Mouse (Mus musculus): ENCODE measurements around the gene Gbx2.

Gbx2 gene

DNA sequence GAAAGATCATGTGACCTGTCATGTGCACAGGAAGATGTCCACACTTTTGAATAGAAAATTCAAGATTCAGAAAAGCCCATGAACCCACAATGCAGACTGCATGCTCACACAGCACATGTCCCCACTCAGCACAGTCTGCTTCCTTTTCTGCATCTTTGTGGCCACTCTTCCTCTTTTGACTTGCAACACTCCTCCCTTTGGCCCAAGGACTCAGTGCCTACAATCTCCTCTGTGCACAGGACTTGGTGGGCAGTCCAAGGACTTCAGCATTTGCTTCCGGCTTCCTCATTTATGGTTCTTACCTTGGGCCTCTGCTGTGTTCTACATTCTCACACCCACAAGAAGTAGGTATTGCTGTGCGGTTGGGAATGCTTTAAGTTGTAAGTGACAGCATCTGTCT, 28.7 kb downstream of the Gbx2 start:
- no peak for DNase-seq

DNA sequence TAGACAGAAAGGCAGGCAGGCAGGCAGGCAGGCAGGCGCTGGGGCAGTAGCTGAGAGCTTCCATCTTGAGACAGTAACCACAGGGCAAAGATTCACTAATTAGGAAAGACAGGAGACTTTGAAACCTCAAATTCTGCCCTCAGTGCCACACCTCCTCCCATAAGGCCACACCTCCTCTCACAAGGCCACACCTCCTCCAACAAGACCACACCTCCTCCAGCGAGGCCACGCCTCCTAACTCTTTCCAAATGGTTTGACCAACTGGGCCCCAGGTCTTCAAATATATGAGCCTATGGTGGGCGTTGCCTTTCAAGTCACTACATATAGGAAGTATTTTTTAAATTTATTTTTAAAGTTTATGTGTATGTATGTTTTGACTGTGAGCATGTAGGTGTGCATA, 29.6 kb downstream of the Gbx2 start:
- no peak for DNase-seq

DNA sequence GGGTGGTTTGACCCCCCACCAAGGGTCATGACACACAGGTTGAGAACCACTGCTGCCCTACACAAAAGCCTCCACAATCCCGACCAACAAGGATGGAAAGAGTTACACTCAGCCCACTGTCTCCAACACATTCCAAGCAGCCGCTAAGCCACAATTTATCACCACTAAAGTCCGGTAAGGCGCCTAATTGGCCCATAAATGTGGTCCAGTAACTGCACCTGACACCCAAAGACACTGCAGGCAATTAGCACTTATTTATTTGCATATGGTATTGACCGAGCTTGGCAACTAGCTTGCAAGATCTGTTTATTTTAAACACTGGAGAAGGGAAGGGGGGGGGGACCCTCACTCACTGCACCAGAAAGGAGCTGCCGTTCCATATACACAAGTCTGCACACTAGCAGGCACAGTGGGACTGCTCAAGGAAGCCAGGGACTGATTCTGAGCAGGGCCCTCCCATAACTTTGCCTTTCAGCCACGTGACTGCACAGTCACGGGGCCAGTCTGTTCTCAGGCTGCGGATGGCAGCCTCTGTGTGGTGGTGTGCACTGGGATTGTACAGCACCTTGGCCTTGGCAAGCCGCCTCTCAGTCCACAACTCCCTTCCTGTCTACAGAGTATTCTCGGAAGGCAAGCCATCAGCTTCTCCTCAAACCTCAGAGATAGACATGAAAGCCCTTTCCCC, 31.1 kb downstream of the Gbx2 start:
- DNase-seq, result no peak

DNA sequence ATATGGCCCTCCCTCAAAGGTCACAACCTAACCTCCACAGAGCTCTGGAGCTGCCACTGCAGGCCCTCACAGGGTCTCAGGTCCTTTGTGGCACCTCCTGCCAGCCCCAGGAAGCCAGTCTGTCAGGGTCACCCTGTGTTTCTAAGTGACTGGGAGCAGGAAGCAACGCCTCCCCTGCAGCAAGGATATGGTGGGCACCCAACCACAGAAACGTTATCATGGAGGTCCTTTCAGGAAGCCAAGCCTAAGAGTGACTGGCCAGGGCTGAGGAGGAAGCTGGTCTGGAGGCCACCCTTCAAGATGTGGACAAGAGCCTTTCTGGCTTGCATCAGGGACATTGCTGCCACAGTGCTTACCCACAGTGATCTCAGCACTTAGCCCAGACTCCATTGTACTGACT, 31.9 kb downstream of the Gbx2 start:
- no peak for DNase-seq

DNA sequence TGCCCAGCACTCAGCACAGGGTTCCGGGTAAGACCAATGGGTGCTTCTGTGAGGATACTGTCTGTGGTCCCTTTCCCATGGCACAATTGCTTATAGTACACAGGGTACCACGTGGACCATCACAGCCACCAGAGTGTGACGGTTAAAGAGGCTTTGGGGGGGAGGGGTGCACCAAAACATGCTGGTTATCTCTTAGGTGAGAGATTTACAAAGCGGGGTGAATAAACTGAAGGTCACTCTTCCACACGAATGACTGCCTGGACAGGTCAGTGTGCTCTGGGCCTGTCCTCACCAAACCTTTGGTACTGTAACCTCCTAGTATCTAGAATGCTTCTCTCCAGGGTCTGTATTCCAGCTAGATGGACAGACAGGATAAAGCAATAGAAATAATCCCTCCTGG, 35.2 kb downstream of the Gbx2 start:
- no peak for DNase-seq

DNA sequence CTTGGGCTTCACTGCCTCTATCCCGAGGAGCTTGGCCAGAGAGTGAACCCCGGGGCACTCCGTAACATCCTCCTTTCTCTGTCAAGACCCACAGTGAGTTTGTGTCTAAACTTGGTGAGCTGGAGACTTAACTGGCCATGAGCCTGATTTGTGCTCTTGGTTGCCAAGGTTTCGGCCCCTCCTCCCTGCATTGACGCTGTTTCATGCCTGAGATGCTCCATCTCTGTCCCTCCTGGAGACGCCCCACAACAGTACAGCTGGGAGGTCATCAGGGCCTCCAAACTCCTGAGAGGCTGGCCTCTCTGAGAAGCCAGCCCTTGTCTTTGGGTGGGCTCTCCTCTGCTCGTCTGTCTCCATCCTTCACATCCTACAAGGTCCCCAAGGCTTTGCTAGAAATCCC, 38.7 kb downstream of the Gbx2 start:
- no peak for DNase-seq

DNA sequence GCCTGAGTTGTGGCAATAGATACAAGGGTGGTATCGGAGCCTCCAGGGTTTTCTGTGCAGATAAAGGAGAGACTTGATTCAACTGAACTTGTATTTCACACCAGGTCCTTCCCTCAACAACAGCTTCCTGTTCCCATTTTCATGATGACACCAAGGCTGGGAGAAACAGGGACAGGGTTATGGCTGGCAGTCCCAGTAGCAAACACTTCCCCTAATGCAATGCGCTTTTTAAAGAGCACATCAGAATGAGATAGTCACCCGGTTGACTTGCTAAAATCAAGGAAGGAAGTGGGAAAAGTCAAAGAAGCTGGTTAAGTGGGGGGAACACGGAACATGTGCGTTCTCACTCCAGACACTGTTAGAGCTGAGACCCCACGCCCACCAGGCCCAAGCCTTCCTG, 39.6 kb downstream of the Gbx2 start:
- no peak for DNase-seq

DNA sequence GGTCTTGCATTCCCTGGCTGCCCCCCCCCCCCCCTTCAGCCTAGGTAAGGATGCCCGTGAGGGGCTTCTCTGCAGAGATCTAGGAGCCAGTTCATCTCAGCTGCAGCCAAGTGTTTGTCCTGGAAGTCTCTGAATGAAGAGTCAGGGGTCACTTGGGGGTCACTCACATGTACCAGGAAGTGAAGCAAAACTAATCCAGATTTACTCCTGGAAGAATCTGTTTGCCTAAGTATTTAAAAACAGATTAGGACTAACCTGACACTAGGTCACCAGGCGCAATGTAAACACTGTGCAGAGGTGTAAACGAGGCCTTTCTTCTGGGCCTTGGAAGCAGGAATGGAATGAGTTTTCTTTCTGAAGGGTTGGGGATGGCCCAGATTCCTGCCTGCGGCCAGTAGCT, 45.3 kb downstream of the Gbx2 start:
- DNase-seq, result no peak

DNA sequence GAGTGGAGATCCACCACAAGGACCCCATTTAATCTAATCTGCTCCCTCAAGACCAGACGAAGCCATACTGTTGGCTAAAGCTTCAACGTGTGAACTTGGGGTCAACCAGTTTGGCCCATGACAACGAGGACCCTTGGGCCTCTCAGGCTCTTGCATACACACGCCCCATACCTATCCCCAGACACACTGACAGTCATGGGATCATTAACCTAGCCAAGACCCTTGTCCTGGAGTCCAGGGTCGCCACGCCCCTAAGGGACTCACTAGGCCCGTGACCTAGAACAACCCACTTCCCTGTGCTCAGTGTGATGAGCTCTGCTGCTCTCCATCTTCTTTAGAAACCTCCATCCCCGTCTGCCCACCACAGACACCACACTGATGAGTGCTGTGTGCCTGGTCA, 46.6 kb downstream of the Gbx2 start:
- DNase-seq, result no peak

DNA sequence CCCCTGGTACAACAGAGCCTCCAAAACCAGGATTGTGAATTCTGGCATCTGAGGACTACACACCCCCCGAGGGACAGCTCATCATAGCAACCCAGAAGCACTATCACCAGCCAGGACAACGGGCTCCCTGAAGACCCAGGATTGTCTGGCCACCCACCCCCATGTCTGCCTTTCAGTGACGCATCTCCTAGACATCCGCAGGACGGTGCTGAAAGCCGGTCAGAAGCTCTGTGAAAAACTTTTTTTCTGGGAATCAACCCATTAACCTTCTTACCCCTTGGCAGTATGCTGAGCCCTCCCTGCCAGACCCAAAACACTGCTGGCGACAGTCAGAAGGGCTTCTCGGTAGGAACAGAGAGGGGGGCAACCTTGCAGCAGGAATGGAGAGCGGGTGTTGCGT, 50.1 kb downstream of the Gbx2 start:
- no peak for DNase-seq

DNA sequence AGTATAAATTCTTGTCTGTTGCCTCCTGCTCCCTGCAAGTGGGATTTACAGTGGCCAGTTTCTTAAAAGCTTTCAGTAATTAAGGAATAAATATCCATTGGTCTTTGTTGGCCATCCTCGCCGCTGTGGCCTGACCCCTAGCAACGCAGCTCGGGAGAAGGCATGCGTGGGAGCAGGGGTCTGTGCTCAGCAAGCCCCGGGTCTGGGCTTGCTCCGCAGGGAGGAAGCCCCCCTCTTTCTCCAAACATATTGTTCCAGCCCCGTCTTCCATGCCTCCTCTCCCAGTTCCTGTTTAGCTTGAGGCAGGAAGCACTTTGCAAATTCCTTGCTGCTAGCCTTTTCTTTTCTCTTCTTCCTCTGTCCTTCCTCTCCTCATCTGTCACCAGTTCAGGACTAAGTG, 50.8 kb downstream of the Gbx2 start:
- DNase-seq, result no peak

DNA sequence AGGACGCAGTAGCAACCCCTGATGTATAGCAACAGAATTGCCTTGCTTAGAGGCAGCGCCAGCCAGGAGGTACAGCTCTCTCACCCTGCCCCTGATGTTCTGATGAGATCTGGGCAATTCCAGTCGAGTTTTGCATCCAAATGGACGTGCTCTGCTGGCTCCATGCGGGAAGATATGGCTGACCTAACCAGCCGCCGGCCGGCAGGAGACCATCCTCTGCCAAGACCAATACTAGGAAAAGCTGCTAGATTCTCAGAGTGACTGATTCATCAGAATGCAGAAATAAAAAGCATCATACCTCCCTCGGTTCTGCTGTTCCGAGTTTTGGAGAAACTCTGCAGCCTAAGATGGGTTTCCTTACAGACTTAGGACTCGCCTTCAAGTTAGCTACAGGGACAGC, 52.5 kb downstream of the Gbx2 start:
- DNase-seq, result peak; percentile 46 to 52

All from cerebellum, adult 18-20 months (tissue).